Mouse (Mus musculus) ZHBTc4 (cell line): ENCODE data around the gene Mfsd4b2.

Experiments
- DNase-seq: peaks from one replicate; pipeline ENCODE4 v3.0.0-alpha.2; 2011; ENCODE audit warnings: low read depth, low spot score

Gene Mfsd4b2

DNA sequence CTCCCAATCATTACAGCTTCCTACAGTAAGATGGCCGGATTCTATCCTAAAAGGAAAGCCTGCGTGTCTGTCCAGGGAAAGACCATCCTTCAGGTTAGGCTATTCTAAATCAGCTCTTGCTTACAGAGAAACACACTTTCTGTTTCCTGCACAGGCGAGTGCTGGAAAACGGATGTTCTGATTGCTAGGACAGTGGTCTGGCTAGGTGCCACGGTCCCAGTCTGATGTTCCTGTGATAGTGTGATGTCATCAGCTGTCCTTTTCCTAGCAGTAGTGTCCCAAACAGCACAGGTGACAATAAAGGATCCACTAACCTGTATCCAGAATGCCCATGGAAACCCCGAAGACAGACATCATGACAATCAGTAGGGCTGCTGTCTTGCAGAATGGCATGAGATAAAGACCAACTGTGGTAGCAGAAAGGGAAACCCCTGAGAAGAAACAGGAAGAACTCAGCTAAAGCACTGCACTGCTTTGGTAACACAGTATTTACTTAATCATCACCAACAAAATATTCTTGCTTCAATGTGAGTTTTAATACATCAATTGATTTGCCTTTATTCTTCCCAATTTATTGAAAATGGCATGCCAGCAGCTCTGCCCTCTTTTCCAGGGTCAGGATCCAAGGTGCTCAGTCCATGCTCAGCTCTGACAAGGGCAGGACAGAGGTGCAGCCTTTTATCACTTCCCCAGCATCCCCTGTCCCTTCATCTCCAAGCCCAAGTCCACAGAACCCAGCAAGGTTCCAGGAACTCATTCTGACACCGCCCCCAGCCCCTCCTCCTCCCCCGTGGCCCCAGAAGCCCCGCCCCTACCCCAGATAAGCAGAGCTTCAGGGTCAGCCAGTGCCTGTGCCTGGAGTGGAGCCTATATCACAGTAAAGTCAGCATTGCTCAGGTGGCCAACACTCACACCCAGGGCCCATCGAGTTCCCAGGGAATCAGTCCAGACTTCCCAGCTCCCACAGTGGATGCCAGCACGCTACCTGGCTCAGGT lies 32.7 kb downstream of the Mfsd4b2 start:
- peak; percentile 24 for DNase-seq

DNA sequence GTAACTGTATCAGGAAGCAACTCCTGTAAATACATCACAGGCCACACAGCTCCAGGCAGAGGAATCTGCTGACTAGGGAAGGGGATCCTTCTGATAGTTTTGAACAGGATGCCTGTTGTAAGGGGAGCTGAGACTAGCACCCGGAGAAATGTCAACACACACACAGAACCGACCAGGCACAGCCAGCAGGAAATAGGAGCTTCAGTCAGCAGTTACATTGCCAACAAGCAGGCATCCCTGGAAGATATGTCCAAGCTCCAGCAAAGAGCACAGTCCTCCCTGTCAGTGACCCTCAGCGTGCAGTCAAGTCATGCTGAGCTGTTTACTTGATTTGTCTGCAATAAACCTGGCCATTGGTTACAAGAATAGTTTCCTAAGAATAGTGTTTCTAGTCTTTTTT lies 38.1 kb downstream of the Mfsd4b2 start:
- no peak for DNase-seq
